Mouse (Mus musculus): ENCODE measurements around the gene Agbl3. TPM values are rescaled to one million over a fixed set of nuclear protein-coding genes. Genes with fewer than 3 reads are reported as not detected.

Agbl3 gene
- 7.1 and 7.3 TPM in 2 replicates for polyA plus RNA-seq (2012; rRNA removed)

GRCm38 (mm10) chr6:34780231-34780942 is at the start of gene Agbl3:
Gene Agbl3 (plus strand): TSS chr6:34780432.

GRCm38 (mm10) chr6:34862791-34863403 is 82.7 kb downstream of the Agbl3 start, which contains the start of gene Tmem140:
Gene Tmem140 (plus strand): TSS chr6:34863146.

GRCm38 (mm10) chr6:34877509-34878321 is 97.5 kb downstream of the Agbl3 start, which contains the start of gene Cyren:
Gene Cyren (minus strand): TSS chr6:34878060.

Other genes with a start within 250 kb of the Agbl3 start
- 30.7 and 33.7 TPM in 2 replicates for gene Cald1, start 181.9 kb upstream of the Agbl3 start, polyA plus RNA-seq (2012; rRNA removed)
- gene Tmem140, start 82.7 kb downstream of the Agbl3 start, polyA plus RNA-seq (2012; rRNA removed) = 11.9 and 14.9 TPM in 2 replicates
- 6.2 and 6.7 TPM in 2 replicates for gene Cyren, start 97.6 kb downstream of the Agbl3 start, polyA plus RNA-seq (2012; rRNA removed)
- 24.5 and 26.8 TPM in 2 replicates for gene Wdr91, start 130.4 kb downstream of the Agbl3 start, polyA plus RNA-seq (2012; rRNA removed)
- not detected in 2 replicates for gene Stra8, start 139.7 kb downstream of the Agbl3 start, polyA plus RNA-seq (2012; rRNA removed)
- gene Slc23a4, start 208.0 kb downstream of the Agbl3 start, polyA plus RNA-seq (2012; rRNA removed) = 2.6 and 3.0 TPM in 2 replicates

All from ovary, adult 2 months (tissue).